Mouse (Mus musculus) hindbrain, embryonic 10.5 days (tissue): ENCODE data around the gene Pik3r5. TPM values are rescaled to one million over a fixed set of nuclear protein-coding genes. Genes with fewer than 3 reads are reported as not detected.

Experiments
- DNase-seq: peaks from one replicate; pipeline ENCODE4 v3.0.0-alpha.2; 2017; ENCODE audit warnings: low spot score
- H3K27ac ChIP-seq: fragments of 300-500 bp; sonication (generic); 2 replicates; pipeline ENCODE4 v1.5.1; 2016; ENCODE audit warnings: mild to moderate bottlenecking, moderate library complexity
- H3K27me3 ChIP-seq: fragments of 300-500 bp; sonication (generic); 2 replicates; pipeline ENCODE4 v1.6.1; 2016; ENCODE audit warnings: mild to moderate bottlenecking; ENCODE audit not compliant: poor library complexity, insufficient read depth, severe bottlenecking
- H3K36me3 ChIP-seq: fragments of 300-500 bp; sonication (generic); 2 replicates; pipeline ENCODE4 v1.6.1; 2016; ENCODE audit warnings: mild to moderate bottlenecking, moderate library complexity
- H3K4me1 ChIP-seq: fragments of 300-500 bp; sonication (generic); replicated peaks from 2 replicates; pipeline ENCODE4 v1.6.1; 2016; ENCODE audit warnings: mild to moderate bottlenecking
- H3K4me3 ChIP-seq: fragments of 300-500 bp; sonication (generic); 2 replicates; pipeline ENCODE4 v1.5.1; 2016; ENCODE audit warnings: mild to moderate bottlenecking, moderate library complexity
- H3K9me3 ChIP-seq: fragments of 300-500 bp; sonication (generic); 2 replicates; pipeline ENCODE4 v1.6.1; 2016; ENCODE audit warnings: mild to moderate bottlenecking, moderate library complexity
- WGBS: fragments of 180-500 bp; shearing (Covaris S2); methylation state at CpG from one replicate; pipeline ENCODE4 v1.1.7; 2016; 5-methylcytosine and 5-hydroxymethylcytosine counted together
- polyA plus RNA-seq: library from polyadenylated mRNA; unstranded; fragments of >200 nt; fragmentation: Nextera tagmentation; extraction: Ambion mirVana; gene quantifications from 2 replicates; pipeline ENCODE4 v1.2.1, GENCODE M21; 2016

Pik3r5 gene
- polyA plus RNA-seq, 1 experiment from 2014 or later: 0.88 TPM

GRCm38 (mm10) chr11:68500949-68501350, 69.0 kb downstream of the Pik3r5 start:
- H3K27me3 ChIP-seq: no peaks in the 10 kb centered on the region
- 72% methylated on average over 14 of the region's 14 CpGs for WGBS
- DNase-seq: no peak
- H3K9me3 ChIP-seq: no peaks in the 10 kb centered on the region
- no peak overlapping the region for H3K27ac ChIP-seq
- H3K4me1 ChIP-seq: peaks cover 10% of the 10 kb centered on the region
- no peak overlapping the region for H3K4me3 ChIP-seq
- H3K36me3 ChIP-seq: no peaks in the 10 kb centered on the region

GRCm38 (mm10) chr11:68502408-68502807, 70.5 kb downstream of the Pik3r5 start:
- no peaks in the 10 kb centered on the region for H3K9me3 ChIP-seq
- 75% methylated on average over 2 of the region's 2 CpGs for WGBS
- no peaks in the 10 kb centered on the region for H3K36me3 ChIP-seq
- H3K27me3 ChIP-seq: no peaks in the 10 kb centered on the region
- 0 out of 2 replicates have a peak overlapping the region, but pooled peaks have one; percentile 16 for H3K27ac ChIP-seq
- H3K4me3 ChIP-seq: no peak overlapping the region
- DNase-seq: no peak
- H3K4me1 ChIP-seq: peaks cover 10% of the 10 kb centered on the region

GRCm38 (mm10) chr11:68502902-68503629, 71.1 kb downstream of the Pik3r5 start, which contains the start of gene Pik3r6:
Gene Pik3r6 (plus strand): TSS chr11:68503019.
- H3K27me3 ChIP-seq: no peaks in the 10 kb centered on the region
- H3K27ac ChIP-seq: 0 out of 2 replicates have a peak within 1 kb of the TSS, but pooled peaks have one; percentile 16
- H3K36me3 ChIP-seq: no peaks in the 10 kb centered on the region
- 86% methylated on average over 8 of the region's 8 CpGs for WGBS
- H3K9me3 ChIP-seq: no peaks in the 10 kb centered on the region
- H3K4me1 ChIP-seq: peaks cover 10% of the 10 kb centered on the region
- H3K4me3 ChIP-seq: no peak within 1 kb of the TSS
- DNase-seq: no peak

GRCm38 (mm10) chr11:68504913-68505312, 73.0 kb downstream of the Pik3r5 start:
- no peaks in the 10 kb centered on the region for H3K9me3 ChIP-seq
- no peaks in the 10 kb centered on the region for H3K36me3 ChIP-seq
- no peak overlapping the region for H3K27ac ChIP-seq
- no peak for DNase-seq
- H3K4me1 ChIP-seq: peaks cover 7% of the 10 kb centered on the region
- no peak overlapping the region for H3K4me3 ChIP-seq
- H3K27me3 ChIP-seq: no peaks in the 10 kb centered on the region
- WGBS: 91% methylated on average over 11 of the region's 11 CpGs

- no peak for DNase-seq
- Histone ChIP-seq H3K36me3 (no peaks in the 10 kb centered on the region), H3K4me1 (peaks cover 2% of the 10 kb centered on the region; the same call in 1 of the 2 replicates), H3K27me3 (no peaks in the 10 kb centered on the region), H3K4me3 (no peak overlapping the region), H3K9me3 (no peaks in the 10 kb centered on the region), H3K27ac (no peak overlapping the region)
- 91% methylated on average over 7 of the region's 7 CpGs for WGBS
Observed at GRCm38 (mm10) chr11:68507246-68507645, 75.3 kb downstream of the Pik3r5 start.

GRCm38 (mm10) chr11:68508619-68509018, 76.7 kb downstream of the Pik3r5 start:
- Histone ChIP-seq H3K4me3 (no peak overlapping the region), H3K36me3 (no peaks in the 10 kb centered on the region), H3K27ac (no peak overlapping the region), H3K9me3 (no peaks in the 10 kb centered on the region), H3K27me3 (no peaks in the 10 kb centered on the region), H3K4me1 (no peaks in the 10 kb centered on the region)
- WGBS: 70% methylated on average over 5 of the region's 5 CpGs
- no peak for DNase-seq

GRCm38 (mm10) chr11:68509194-68509593, 77.3 kb downstream of the Pik3r5 start:
- H3K4me1 ChIP-seq: no peaks in the 10 kb centered on the region
- H3K27me3 ChIP-seq: no peaks in the 10 kb centered on the region
- no peak overlapping the region for H3K4me3 ChIP-seq
- no peak overlapping the region for H3K27ac ChIP-seq
- no peaks in the 10 kb centered on the region for H3K9me3 ChIP-seq
- no peaks in the 10 kb centered on the region for H3K36me3 ChIP-seq
- 67% methylated on average over 2 of the region's 2 CpGs for WGBS
- no peak for DNase-seq

- H3K27ac ChIP-seq: no peak overlapping the region
- H3K27me3 ChIP-seq: no peaks in the 10 kb centered on the region
- 51% methylated on average over 3 of the region's 3 CpGs for WGBS
- no peaks in the 10 kb centered on the region for H3K36me3 ChIP-seq
- H3K4me1 ChIP-seq: no peaks in the 10 kb centered on the region
- DNase-seq: no peak
- no peak overlapping the region for H3K4me3 ChIP-seq
- peaks cover under 1% of the 10 kb centered on the region; the same call in 1 of the 2 replicates for H3K9me3 ChIP-seq
Observed at GRCm38 (mm10) chr11:68513969-68514368, 82.0 kb downstream of the Pik3r5 start.

GRCm38 (mm10) chr11:68519362-68519761, 87.4 kb downstream of the Pik3r5 start:
- no peaks in the 10 kb centered on the region for H3K27me3 ChIP-seq
- 0 out of 2 replicates have a peak, but pooled peaks cover 3% of the 10 kb centered on the region for H3K4me1 ChIP-seq
- H3K36me3 ChIP-seq: no peaks in the 10 kb centered on the region
- 90% methylated on average over 4 of the region's 4 CpGs for WGBS
- H3K4me3 ChIP-seq: no peak overlapping the region
- DNase-seq: no peak
- peaks cover 11% of the 10 kb centered on the region; the same call in 1 of the 2 replicates for H3K9me3 ChIP-seq
- no peak overlapping the region for H3K27ac ChIP-seq

- H3K4me1 ChIP-seq: 0 out of 2 replicates have a peak, but pooled peaks cover 3% of the 10 kb centered on the region
- 90% methylated on average over 5 of the region's 5 CpGs for WGBS
- peaks cover 11% of the 10 kb centered on the region; the same call in 1 of the 2 replicates for H3K9me3 ChIP-seq
- H3K27ac ChIP-seq: no peak overlapping the region
- H3K4me3 ChIP-seq: no peak overlapping the region
- H3K27me3 ChIP-seq: no peaks in the 10 kb centered on the region
- no peak for DNase-seq
- H3K36me3 ChIP-seq: no peaks in the 10 kb centered on the region
Observed at GRCm38 (mm10) chr11:68519815-68520214, 87.9 kb downstream of the Pik3r5 start.

GRCm38 (mm10) chr11:68520439-68520838, 88.5 kb downstream of the Pik3r5 start:
- Histone ChIP-seq H3K9me3 (peaks cover 11% of the 10 kb centered on the region; the same call in 1 of the 2 replicates), H3K4me3 (no peak overlapping the region), H3K27ac (no peak overlapping the region), H3K27me3 (no peaks in the 10 kb centered on the region), H3K36me3 (no peaks in the 10 kb centered on the region), H3K4me1 (0 out of 2 replicates have a peak, but pooled peaks cover 3% of the 10 kb centered on the region)
- DNase-seq: no peak
- 83% methylated on average over 2 of the region's 2 CpGs for WGBS

- DNase-seq: no peak
- 0 out of 2 replicates have a peak, but pooled peaks cover 3% of the 10 kb centered on the region for H3K4me1 ChIP-seq
- 85% methylated on average over 5 of the region's 5 CpGs for WGBS
Observed at GRCm38 (mm10) chr11:68521352-68521751, 89.4 kb downstream of the Pik3r5 start.

GRCm38 (mm10) chr11:68526441-68526840, 94.5 kb downstream of the Pik3r5 start:
- Histone ChIP-seq H3K27ac (no peak overlapping the region), H3K4me3 (no peak overlapping the region), H3K36me3 (no peaks in the 10 kb centered on the region), H3K27me3 (peaks cover 5% of the 10 kb centered on the region; the same call in 1 of the 2 replicates), H3K4me1 (0 out of 2 replicates have a peak, but pooled peaks cover 6% of the 10 kb centered on the region), H3K9me3 (no peaks in the 10 kb centered on the region)
- WGBS: 75% methylated on average over 4 of the region's 4 CpGs
- DNase-seq: no peak

More at GRCm38 (mm10) chr11:68521352-68521751, 89.4 kb downstream of the Pik3r5 start:
- no peaks in the 10 kb centered on the region for H3K27me3 ChIP-seq
- no peak overlapping the region for H3K27ac ChIP-seq
- no peaks in the 10 kb centered on the region for H3K36me3 ChIP-seq
- H3K9me3 ChIP-seq: peaks cover 11% of the 10 kb centered on the region; the same call in 1 of the 2 replicates
- no peak overlapping the region for H3K4me3 ChIP-seq
